ENCODE assay signal across 8 mouse cellular contexts in genomic region chr13:40859652-40860399, GRCm38 (mm10). TPM values are rescaled to one million over a fixed set of nuclear protein-coding genes. Genes with fewer than 3 reads are reported as not detected.
DNase-seq lines count a peak whose midpoint lies in the region; ATAC-seq and TF ChIP-seq lines count a peak whose summit lies in the region.

Gene Gcnt2 (plus strand): TSS chr13:40859754.

- peak; percentile 88 for TF ChIP-seq EP300 in lung, postnatal 0 days (IDR thresholded peaks at IDR 0.05)

- ATAC-seq in frontal cortex, adult (ENCODE audit: low TSS enrichment), result peak; percentile 77
- ATAC-seq in embryonic facial prominence, embryonic 12.5 days (ENCODE audit: insufficient number of reproducible peaks, insufficient read depth, low FRiP score, low TSS enrichment), result no peak
- no peak for ATAC-seq in hindbrain, embryonic 12.5 days (ENCODE audit: low FRiP score)
- ATAC-seq in lung, postnatal 0 days, result peak; percentile 85
- peak; percentile 75 for ATAC-seq in stomach, embryonic 14.5 days (ENCODE audit: insufficient number of reproducible peaks, insufficient read depth, low FRiP score, low read depth)

- no peaks in the 10 kb centered on the region for H3K9me3 ChIP-seq in embryonic facial prominence, embryonic 12.5 days
- H3K9me3 ChIP-seq in hindbrain, embryonic 12.5 days (replicated peaks), result no peaks in the 10 kb centered on the region
- H3K9me3 ChIP-seq in lung, postnatal 0 days (ENCODE audit: low read length), result no peaks in the 10 kb centered on the region
- no peaks in the 10 kb centered on the region for H3K9me3 ChIP-seq in stomach, embryonic 14.5 days (ENCODE audit: control insufficient read depth, low read depth, low read length)

- H3K4me1 ChIP-seq in embryonic facial prominence, embryonic 12.5 days, result no peaks in the 10 kb centered on the region
- no peaks in the 10 kb centered on the region for H3K4me1 ChIP-seq in hindbrain, embryonic 12.5 days
- H3K4me1 ChIP-seq in lung, postnatal 0 days (ENCODE audit: insufficient read depth, low read depth, low read length), result no peaks in the 10 kb centered on the region
- H3K4me1 ChIP-seq in stomach, embryonic 14.5 days (ENCODE audit: control insufficient read depth, insufficient read depth, low read length), result no peaks in the 10 kb centered on the region

- H3K27ac ChIP-seq in embryonic facial prominence, embryonic 12.5 days, result no peak within 1 kb of the TSS
- no peak within 1 kb of the TSS for H3K27ac ChIP-seq in hindbrain, embryonic 12.5 days
- peak within 1 kb of the TSS; percentile 87 for H3K27ac ChIP-seq in lung, postnatal 0 days (ENCODE audit: low read length)
- H3K27ac ChIP-seq in stomach, embryonic 14.5 days (ENCODE audit: low read length), result peak within 1 kb of the TSS; percentile 17; the same call in 1 of the 2 replicates

- peak within 1 kb of the TSS; percentile 40 for H3K4me2 ChIP-seq in embryonic facial prominence, embryonic 12.5 days (replicated peaks)
- peak within 1 kb of the TSS; percentile 31 for H3K4me2 ChIP-seq in hindbrain, embryonic 12.5 days (replicated peaks)
- peak within 1 kb of the TSS; percentile 55 for H3K4me2 ChIP-seq in lung, postnatal 0 days (replicated peaks; ENCODE audit: low read depth, low read length)
- H3K4me2 ChIP-seq in stomach, embryonic 14.5 days (replicated peaks; ENCODE audit: low read depth, low read length), result peak within 1 kb of the TSS; percentile 40

- no peaks in the 10 kb centered on the region for H3K27me3 ChIP-seq in embryonic facial prominence, embryonic 12.5 days
- H3K27me3 ChIP-seq in hindbrain, embryonic 12.5 days, result no peaks in the 10 kb centered on the region
- H3K27me3 ChIP-seq in lung, postnatal 0 days (replicated peaks; ENCODE audit: insufficient read depth, low read length), result no peaks in the 10 kb centered on the region
- no peaks in the 10 kb centered on the region for H3K27me3 ChIP-seq in stomach, embryonic 14.5 days (ENCODE audit: control insufficient read depth, insufficient read depth, low read length)

- 34% methylated on average over 22 of the region's 22 CpGs for WGBS in embryonic facial prominence, embryonic 12.5 days
- 49% methylated on average over 22 of the region's 22 CpGs for WGBS in hindbrain, embryonic 12.5 days
- WGBS in lung, postnatal 0 days, result 18% methylated on average over 22 of the region's 22 CpGs
- WGBS in stomach, embryonic 14.5 days, result 33% methylated on average over 22 of the region's 22 CpGs

- DNase-seq in frontal cortex, postnatal 10 days (ENCODE audit: low spot score in 2 of 2), result no peak
- peak; percentile 69 for DNase-seq in layer of hippocampus, adult 9-11 months
- peak; percentile 92 for DNase-seq in lung, postnatal 0 days (ENCODE audit: low spot score)
- no peak for DNase-seq in spleen, postnatal 14 days (ENCODE audit: low spot score in 2 of 2)

- H3K9ac ChIP-seq in embryonic facial prominence, embryonic 12.5 days, result no peak within 1 kb of the TSS
- H3K9ac ChIP-seq in hindbrain, embryonic 12.5 days, result no peak within 1 kb of the TSS
- peak within 1 kb of the TSS; percentile 48 for H3K9ac ChIP-seq in lung, postnatal 0 days (replicated peaks; ENCODE audit: low read depth)
- H3K9ac ChIP-seq in stomach, embryonic 14.5 days (replicated peaks; ENCODE audit: low read depth, low read length), result no peak within 1 kb of the TSS

- no peak within 1 kb of the TSS for H3K4me3 ChIP-seq in embryonic facial prominence, embryonic 12.5 days
- H3K4me3 ChIP-seq in hindbrain, embryonic 12.5 days, result no peak within 1 kb of the TSS
- peak within 1 kb of the TSS; percentile 46 for H3K4me3 ChIP-seq in lung, postnatal 0 days (ENCODE audit: low read depth, low read length)
- peak within 1 kb of the TSS; percentile 7; the same call in 1 of the 2 replicates for H3K4me3 ChIP-seq in stomach, embryonic 14.5 days (ENCODE audit: low read depth, low read length)

- no peak for TF ChIP-seq CTCF in lung, postnatal 0 days (IDR thresholded peaks at IDR 0.05)

- no peaks in the 10 kb centered on the region for H3K36me3 ChIP-seq in embryonic facial prominence, embryonic 12.5 days
- no peaks in the 10 kb centered on the region for H3K36me3 ChIP-seq in hindbrain, embryonic 12.5 days
- H3K36me3 ChIP-seq in lung, postnatal 0 days (ENCODE audit: insufficient read depth, low read length), result no peaks in the 10 kb centered on the region
- no peaks in the 10 kb centered on the region for H3K36me3 ChIP-seq in stomach, embryonic 14.5 days (ENCODE audit: control insufficient read depth, insufficient read depth, low read length)

RNA-seq across cellular contexts. Expression of gene Gcnt2, which starts in this region (rescaled TPM):
- 2.1 and 2.9 TPM in 2 replicates for polyA plus RNA-seq in embryonic facial prominence, embryonic 12.5 days (2016; fragmentation: Nextera tagmentation; extraction: Ambion mirVana)
- 5.0 and 5.8 TPM in 2 replicates for polyA plus RNA-seq in hindbrain, embryonic 12.5 days (2016; fragmentation: Nextera tagmentation; extraction: Ambion mirVana)
- 10.8 and 10.9 TPM in 2 replicates for polyA plus RNA-seq in lung, postnatal 0 days (2015; fragmentation: Nextera tagmentation; extraction: Ambion mirVana)
- polyA plus RNA-seq in stomach, embryonic 14.5 days (2014; fragmentation: Nextera tagmentation; extraction: Ambion mirVana), result 8.3 and 8.4 TPM in 2 replicates

Comparison
In these comparisons a context has a peak if more than half of its experiments do, and no peak if none do; other contexts are left out.
1. ATAC-seq: peak in frontal cortex, adult (single experiment), lung, postnatal 0 days (single experiment) and stomach, embryonic 14.5 days (single experiment); none in embryonic facial prominence, embryonic 12.5 days (single experiment) and hindbrain, embryonic 12.5 days (single experiment).
2. DNase-seq: peak in layer of hippocampus, adult 9-11 months (single experiment) and lung, postnatal 0 days (single experiment); none in frontal cortex, postnatal 10 days (0 of 2) and spleen, postnatal 14 days (0 of 2).
3. H3K27ac ChIP-seq: peak in lung, postnatal 0 days (single experiment) and stomach, embryonic 14.5 days (single experiment); none in embryonic facial prominence, embryonic 12.5 days (single experiment) and hindbrain, embryonic 12.5 days (single experiment).
4. H3K4me3 ChIP-seq: peak in lung, postnatal 0 days (single experiment) and stomach, embryonic 14.5 days (single experiment); none in embryonic facial prominence, embryonic 12.5 days (single experiment) and hindbrain, embryonic 12.5 days (single experiment).
5. Peak in every context shown above with its lines, with median percentiles within 50 percentile points of each other: H3K4me2 ChIP-seq.